1 mouse cellular context compared by ENCODE assay signal in genomic region chr7:132930850-132931559, GRCm38 (mm10).
A peak's percentile ranks its signal among the peaks of the same experiment; 100 is the strongest.
TF ChIP-seq lines count a peak whose summit lies in the region.

Gene Zranb1, plus strand, starts transcription at chr7:132931142.

TF ChIP-seq in CH12.LX, 34 proteins besides CTCF, POLR2A, EP300 and RAD21 (continued from another document):
- TF ChIP-seq GABPA (IDR thresholded peaks at IDR 0.05; ENCODE audit: insufficient replicate concordance, low read depth, low read length) = peak; percentile 30; the same call in 1 of the 2 replicates
- no peak for TF ChIP-seq ZC3H11A (IDR thresholded peaks at IDR 0.05; ENCODE audit: low read depth, low read length)
- no peak for TF ChIP-seq MAFK (IDR thresholded peaks at IDR 0.05; ENCODE audit: insufficient replicate concordance, low read length)
- peak; percentile 91 for TF ChIP-seq HCFC1 (IDR thresholded peaks at IDR 0.05; ENCODE audit: low read depth, low read length)
